In genomic region chr10:80131952-80132350, GRCm38 (mm10) we compare ENCODE assay signal across 8 mouse cellular contexts. TPM values are rescaled to one million over a fixed set of nuclear protein-coding genes. Genes with fewer than 3 reads are reported as not detected.
A peak's percentile ranks its signal among the peaks of the same experiment; 100 is the strongest.
DNase-seq lines count a peak whose midpoint lies in the region; ATAC-seq and TF ChIP-seq lines count a peak whose summit lies in the region.

No protein-coding gene starts in this region.

- DNase-seq in adrenal gland, adult 2 months = peak; percentile 45
- no peak for DNase-seq in adrenal gland, postnatal 4 days (ENCODE audit: low spot score in 2 of 2)
- DNase-seq in liver = peak; percentile 14
- no peak for DNase-seq in liver, postnatal 0 days
- no peak for DNase-seq in thymus, postnatal 14 days
- DNase-seq in thymus, postnatal 4 days = no peak

- TF ChIP-seq CTCF in liver, postnatal 0 days (IDR thresholded peaks at IDR 0.05; ENCODE audit: low read depth) = no peak

- H3K4me1 ChIP-seq in liver, postnatal 0 days (ENCODE audit: insufficient read depth) = peaks cover 24% of the 10 kb centered on the region
- peaks cover 24% of the 10 kb centered on the region for H3K4me1 ChIP-seq in intestine, embryonic 16.5 days (ENCODE audit: control insufficient read depth, insufficient read depth, low read length)
- peaks cover 30% of the 10 kb centered on the region for H3K4me1 ChIP-seq in neural tube, embryonic 15.5 days

- H3K4me2 ChIP-seq in liver, postnatal 0 days (ENCODE audit: low read depth, low read length) = no peak overlapping the region
- 0 out of 2 replicates have a peak overlapping the region, but pooled peaks have one; percentile 18 for H3K4me2 ChIP-seq in intestine, embryonic 16.5 days (ENCODE audit: low read depth, low read length)
- peak overlapping the region; percentile 24 for H3K4me2 ChIP-seq in neural tube, embryonic 15.5 days

- no peaks in the 10 kb centered on the region for H3K9me3 ChIP-seq in liver, postnatal 0 days (ENCODE audit: low read length)
- no peaks in the 10 kb centered on the region for H3K9me3 ChIP-seq in intestine, embryonic 16.5 days (ENCODE audit: control insufficient read depth, low read length)
- H3K9me3 ChIP-seq in neural tube, embryonic 15.5 days (replicated peaks) = no peaks in the 10 kb centered on the region

- ATAC-seq in liver, postnatal 0 days = no peak
- ATAC-seq in intestine, embryonic 16.5 days = no peak
- peak; percentile 16; the same call in 1 of the 2 replicates for ATAC-seq in neural tube, embryonic 15.5 days (ENCODE audit: low FRiP score)

- peaks cover 9% of the 10 kb centered on the region for H3K27me3 ChIP-seq in liver, postnatal 0 days (ENCODE audit: insufficient read depth, low read length)
- H3K27me3 ChIP-seq in intestine, embryonic 16.5 days (replicated peaks; ENCODE audit: control insufficient read depth, insufficient read depth, low read length) = peaks cover 7% of the 10 kb centered on the region; the same call in 1 of the 2 replicates
- H3K27me3 ChIP-seq in neural tube, embryonic 15.5 days (replicated peaks) = no peaks in the 10 kb centered on the region

- peaks cover 41% of the 10 kb centered on the region for H3K36me3 ChIP-seq in liver, postnatal 0 days (replicated peaks; ENCODE audit: insufficient read depth, low read length)
- H3K36me3 ChIP-seq in intestine, embryonic 16.5 days (ENCODE audit: control insufficient read depth, insufficient read depth, low read length) = peaks cover 20% of the 10 kb centered on the region; the same call in 1 of the 2 replicates
- peaks cover 90% of the 10 kb centered on the region for H3K36me3 ChIP-seq in neural tube, embryonic 15.5 days

- no peak overlapping the region for H3K9ac ChIP-seq in liver, postnatal 0 days (replicated peaks)
- H3K9ac ChIP-seq in intestine, embryonic 16.5 days (ENCODE audit: low read depth, low read length) = no peak overlapping the region; the same call in 1 of the 2 replicates
- no peak overlapping the region for H3K9ac ChIP-seq in neural tube, embryonic 15.5 days (replicated peaks)

- no peak for TF ChIP-seq EP300 in liver, postnatal 0 days (IDR thresholded peaks at IDR 0.05; ENCODE audit: low read depth)

- H3K4me3 ChIP-seq in liver, postnatal 0 days (ENCODE audit: low read depth, low read length) = no peak overlapping the region
- H3K4me3 ChIP-seq in intestine, embryonic 16.5 days (ENCODE audit: low read length) = no peak overlapping the region
- peak overlapping the region; percentile 1; the same call in 1 of the 2 replicates for H3K4me3 ChIP-seq in neural tube, embryonic 15.5 days (replicated peaks)

- H3K27ac ChIP-seq in liver, postnatal 0 days (ENCODE audit: low read depth) = no peak overlapping the region
- H3K27ac ChIP-seq in intestine, embryonic 16.5 days (ENCODE audit: low read length) = no peak overlapping the region
- H3K27ac ChIP-seq in neural tube, embryonic 15.5 days (replicated peaks) = 0 out of 2 replicates have a peak overlapping the region, but pooled peaks have one; percentile 35

- WGBS in liver, postnatal 0 days (ENCODE audit: insufficient replicate concordance) = 78% methylated on average over 27 of the region's 27 CpGs
- WGBS in intestine, embryonic 16.5 days = 61% methylated on average over 27 of the region's 27 CpGs
- WGBS in neural tube, embryonic 15.5 days = 38% methylated on average over 27 of the region's 27 CpGs

RNA-seq across cellular contexts. Expression of gene Atp5d, which starts 6.5 kb away (rescaled TPM):
- 100 to 1,000 TPM; 654 to 778 TPM for total RNA-seq in adrenal gland, adult 2 months (2021)
- polyA plus RNA-seq in adrenal gland, adult 2 months (2012; rRNA removed) = 5,895 and 6,727 TPM in 2 replicates
- 100 to 1,000 TPM; 401 to 425 TPM for total RNA-seq in adrenal gland, postnatal 4 days (2021)
- 537 and 576 TPM in 2 replicates for polyA plus RNA-seq in liver, postnatal 0 days (2015; fragmentation: Nextera tagmentation; extraction: Ambion mirVana)
- 846 and 854 TPM in 2 replicates for polyA plus RNA-seq in intestine, embryonic 16.5 days (2015; fragmentation: Nextera tagmentation; extraction: Ambion mirVana)
- 553 and 558 TPM in 2 replicates for polyA plus RNA-seq in neural tube, embryonic 15.5 days (2015; fragmentation: Nextera tagmentation; extraction: Ambion mirVana)

RNA-seq across cellular contexts. Expression of gene Cbarp, which starts 8.7 kb away (rescaled TPM):
- 100 to 1,000 TPM in 1 of 2 experiments, 10 to 100 TPM in 1; 74.5 to 118 TPM for total RNA-seq in adrenal gland, adult 2 months (2021)
- 84.3 and 84.6 TPM in 2 replicates for polyA plus RNA-seq in adrenal gland, adult 2 months (2012; rRNA removed)
- 10 to 100 TPM; 49.1 to 72.7 TPM for total RNA-seq in adrenal gland, postnatal 4 days (2021)
- 0.11 and 0.18 TPM in 2 replicates for polyA plus RNA-seq in liver, postnatal 0 days (2015; fragmentation: Nextera tagmentation; extraction: Ambion mirVana)
- 5.1 TPM in 2 replicates for polyA plus RNA-seq in intestine, embryonic 16.5 days (2015; fragmentation: Nextera tagmentation; extraction: Ambion mirVana)
- polyA plus RNA-seq in neural tube, embryonic 15.5 days (2015; fragmentation: Nextera tagmentation; extraction: Ambion mirVana) = 91.9 and 93.0 TPM in 2 replicates

RNA-seq across cellular contexts. Expression of gene Midn, which starts 16.1 kb away (rescaled TPM):
- 100 to 1,000 TPM in 1 of 2 experiments, 10 to 100 TPM in 1; 75.8 to 115 TPM for total RNA-seq in adrenal gland, adult 2 months (2021)
- 233 and 269 TPM in 2 replicates for polyA plus RNA-seq in adrenal gland, adult 2 months (2012; rRNA removed)
- total RNA-seq in adrenal gland, postnatal 4 days (2021) = 100 to 1,000 TPM; 113 to 124 TPM
- 3.0 and 4.3 TPM in 2 replicates for polyA plus RNA-seq in liver, postnatal 0 days (2015; fragmentation: Nextera tagmentation; extraction: Ambion mirVana)
- polyA plus RNA-seq in intestine, embryonic 16.5 days (2015; fragmentation: Nextera tagmentation; extraction: Ambion mirVana) = 8.8 and 10.3 TPM in 2 replicates
- polyA plus RNA-seq in neural tube, embryonic 15.5 days (2015; fragmentation: Nextera tagmentation; extraction: Ambion mirVana) = 19.4 and 20.5 TPM in 2 replicates

RNA-seq across cellular contexts. Expression of gene Stk11, which starts 16.3 kb away (rescaled TPM):
- 100 to 1,000 TPM; 153 to 156 TPM for total RNA-seq in adrenal gland, adult 2 months (2021)
- polyA plus RNA-seq in adrenal gland, adult 2 months (2012; rRNA removed) = 151 and 159 TPM in 2 replicates
- 100 to 1,000 TPM; 130 to 139 TPM for total RNA-seq in adrenal gland, postnatal 4 days (2021)
- 9.1 and 11.2 TPM in 2 replicates for polyA plus RNA-seq in liver, postnatal 0 days (2015; fragmentation: Nextera tagmentation; extraction: Ambion mirVana)
- polyA plus RNA-seq in intestine, embryonic 16.5 days (2015; fragmentation: Nextera tagmentation; extraction: Ambion mirVana) = 13.8 and 15.7 TPM in 2 replicates
- 16.9 and 17.3 TPM in 2 replicates for polyA plus RNA-seq in neural tube, embryonic 15.5 days (2015; fragmentation: Nextera tagmentation; extraction: Ambion mirVana)

RNA-seq across cellular contexts. Expression of gene Sbno2, which starts 26.6 kb away (rescaled TPM):
- total RNA-seq in adrenal gland, adult 2 months (2021) = 10 to 100 TPM; 38.5 to 59.3 TPM
- polyA plus RNA-seq in adrenal gland, adult 2 months (2012; rRNA removed) = 102 and 120 TPM in 2 replicates
- 10 to 100 TPM; 51.7 to 53.2 TPM for total RNA-seq in adrenal gland, postnatal 4 days (2021)
- polyA plus RNA-seq in liver, postnatal 0 days (2015; fragmentation: Nextera tagmentation; extraction: Ambion mirVana) = 7.4 and 8.7 TPM in 2 replicates
- polyA plus RNA-seq in intestine, embryonic 16.5 days (2015; fragmentation: Nextera tagmentation; extraction: Ambion mirVana) = 13.4 and 14.3 TPM in 2 replicates
- 11.7 and 12.8 TPM in 2 replicates for polyA plus RNA-seq in neural tube, embryonic 15.5 days (2015; fragmentation: Nextera tagmentation; extraction: Ambion mirVana)

Comparison
In these comparisons a context has a peak if more than half of its experiments do, and no peak if none do; other contexts are left out.
1. DNase-seq: peak in adrenal gland, adult 2 months (single experiment) and liver (single experiment); none in adrenal gland, postnatal 4 days (0 of 2), liver, postnatal 0 days (single experiment), thymus, postnatal 14 days (single experiment) and thymus, postnatal 4 days (single experiment).
2. RNA of gene Cbarp, which starts 8.7 kb away (polyA plus RNA-seq): 91.9 to 93.0 TPM in neural tube, embryonic 15.5 days and 84.3 to 84.6 TPM in adrenal gland, adult 2 months; 5.1 TPM in intestine, embryonic 16.5 days and 0.11 to 0.18 TPM in liver, postnatal 0 days; every median in the first group is over 10 times any median in the second.
3. RNA of gene Midn, which starts 16.1 kb away (polyA plus RNA-seq): 233 to 269 TPM in adrenal gland, adult 2 months; 19.4 to 20.5 TPM in neural tube, embryonic 15.5 days, 8.8 to 10.3 TPM in intestine, embryonic 16.5 days and 3.0 to 4.3 TPM in liver, postnatal 0 days; every median in the first group is over 10 times any median in the second.